Mouse (Mus musculus): ENCODE measurements around the gene Nr4a3. TPM values are rescaled to one million over a fixed set of nuclear protein-coding genes. Genes with fewer than 3 reads are reported as not detected.

Gene Nr4a3
- polyA plus RNA-seq, 1 experiment: 6.5 TPM

DNA sequence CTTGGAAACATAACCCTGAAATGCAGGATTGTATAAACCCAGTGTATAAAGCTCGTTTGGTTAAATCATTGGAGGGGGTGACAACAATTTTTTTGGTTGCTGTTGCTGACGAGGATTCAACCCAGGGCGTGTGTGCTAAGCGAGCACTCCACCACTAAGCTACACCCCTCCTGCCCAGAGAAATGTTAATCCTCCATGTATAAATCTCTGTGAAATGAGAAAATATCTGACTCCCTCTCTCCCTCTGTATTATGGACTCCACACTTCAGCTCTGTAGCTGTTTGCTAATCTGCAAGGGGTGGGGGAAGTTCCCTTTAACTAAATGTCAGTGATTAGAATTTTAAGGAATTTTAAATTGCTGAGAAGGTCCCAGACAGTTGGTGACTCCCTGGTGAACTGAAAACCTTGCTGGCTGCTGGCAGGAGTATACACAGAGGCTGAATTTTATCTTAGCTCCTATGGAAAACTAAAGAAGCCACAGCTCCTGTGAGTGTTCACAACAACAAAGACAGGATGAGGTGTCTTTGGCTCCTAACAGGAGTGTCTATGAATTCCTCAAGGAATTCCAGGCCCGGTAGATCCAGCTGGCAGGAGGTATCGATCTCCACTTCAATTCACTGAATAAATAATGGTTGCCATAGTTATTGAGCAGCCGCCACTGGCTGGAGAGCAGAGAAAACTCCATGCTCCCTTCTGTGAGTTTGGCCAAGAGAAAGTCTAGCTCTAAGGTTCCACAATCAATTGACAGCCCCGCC lies 34.5 kb downstream of the Nr4a3 start:
- peak; percentile 70 for DNase-seq (ENCODE audit: low read depth)
- TF ChIP-seq POLR2A (IDR thresholded peaks at IDR 0.05; ENCODE audit: borderline replicate concordance, extremely low read depth, insufficient read depth, insufficient read length, poor library complexity, severe bottlenecking) (no peak), CTCF (IDR thresholded peaks at IDR 0.05; ENCODE audit: borderline replicate concordance, extremely low read depth, insufficient read depth, insufficient read length) (no peak)

DNA sequence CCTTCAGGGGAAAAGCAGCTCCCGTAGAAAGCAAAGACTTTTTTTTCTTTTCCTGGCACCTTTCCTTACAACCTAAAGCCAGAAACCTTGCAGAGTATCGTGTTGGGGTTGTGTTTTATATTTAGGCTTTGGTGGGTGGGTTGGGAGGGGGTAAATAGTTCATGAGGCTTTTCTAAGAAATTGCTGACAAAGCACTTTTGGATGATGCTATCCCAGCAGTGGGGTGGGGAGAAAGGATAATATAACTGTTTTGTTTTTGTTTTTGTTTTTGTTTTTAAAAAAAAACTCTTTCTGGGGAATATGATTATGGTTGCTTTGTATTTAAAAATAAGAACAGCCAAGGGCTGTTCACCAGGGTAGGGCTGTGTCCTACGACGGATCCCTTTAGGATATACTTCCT lies 38.5 kb downstream of the Nr4a3 start:
- TF ChIP-seq POLR2A (IDR thresholded peaks at IDR 0.05; ENCODE audit: borderline replicate concordance, extremely low read depth, insufficient read depth, insufficient read length, poor library complexity, severe bottlenecking): no peak
- no peak for TF ChIP-seq CTCF (IDR thresholded peaks at IDR 0.05; ENCODE audit: borderline replicate concordance, extremely low read depth, insufficient read depth, insufficient read length)
- DNase-seq (ENCODE audit: low read depth): no peak

DNA sequence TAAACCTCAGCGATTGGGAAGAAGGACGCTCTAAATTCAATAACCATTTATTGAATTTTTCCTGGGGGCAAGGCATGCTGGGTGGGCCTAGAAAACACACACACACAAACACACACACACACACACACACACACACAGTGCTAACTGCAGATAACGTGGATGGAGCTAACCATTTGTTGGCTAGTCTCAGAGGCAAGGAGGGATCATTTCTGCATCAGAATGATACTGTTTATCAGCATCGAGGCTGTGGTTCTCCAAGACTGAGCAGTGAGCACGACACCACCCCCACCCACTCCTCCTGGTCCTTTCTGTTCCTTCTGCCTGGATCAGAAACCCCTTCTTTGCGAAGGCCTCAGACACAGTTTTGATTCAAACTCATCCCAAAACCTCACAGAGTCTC lies 41.7 kb downstream of the Nr4a3 start:
- DNase-seq (ENCODE audit: low read depth): no peak
- TF ChIP-seq CTCF (IDR thresholded peaks at IDR 0.05; ENCODE audit: borderline replicate concordance, extremely low read depth, insufficient read depth, insufficient read length): no peak
- TF ChIP-seq POLR2A (IDR thresholded peaks at IDR 0.05; ENCODE audit: borderline replicate concordance, extremely low read depth, insufficient read depth, insufficient read length, poor library complexity, severe bottlenecking): no peak

DNA sequence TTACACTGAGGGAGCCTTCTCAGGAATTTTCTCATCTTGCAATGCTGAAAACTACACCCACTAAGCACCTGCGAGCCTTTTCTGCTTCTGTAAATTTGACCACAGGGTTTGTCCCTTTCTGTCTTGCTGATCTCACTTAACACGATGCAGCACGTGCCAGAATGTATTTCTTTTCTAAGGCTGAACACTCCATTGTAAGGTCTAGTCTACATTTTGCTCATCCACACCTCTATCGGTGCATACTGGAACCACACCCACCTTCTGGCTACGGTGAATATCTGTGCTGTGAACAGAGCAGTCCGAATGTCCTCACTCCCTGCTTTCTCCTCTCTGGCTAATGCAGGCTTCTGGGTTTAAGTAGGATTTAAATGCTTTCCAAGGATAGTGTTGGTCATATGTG lies 42.5 kb downstream of the Nr4a3 start:
- DNase-seq (ENCODE audit: low read depth): no peak
- TF ChIP-seq POLR2A (IDR thresholded peaks at IDR 0.05; ENCODE audit: borderline replicate concordance, extremely low read depth, insufficient read depth, insufficient read length, poor library complexity, severe bottlenecking): no peak
- no peak for TF ChIP-seq CTCF (IDR thresholded peaks at IDR 0.05; ENCODE audit: borderline replicate concordance, extremely low read depth, insufficient read depth, insufficient read length)

DNA sequence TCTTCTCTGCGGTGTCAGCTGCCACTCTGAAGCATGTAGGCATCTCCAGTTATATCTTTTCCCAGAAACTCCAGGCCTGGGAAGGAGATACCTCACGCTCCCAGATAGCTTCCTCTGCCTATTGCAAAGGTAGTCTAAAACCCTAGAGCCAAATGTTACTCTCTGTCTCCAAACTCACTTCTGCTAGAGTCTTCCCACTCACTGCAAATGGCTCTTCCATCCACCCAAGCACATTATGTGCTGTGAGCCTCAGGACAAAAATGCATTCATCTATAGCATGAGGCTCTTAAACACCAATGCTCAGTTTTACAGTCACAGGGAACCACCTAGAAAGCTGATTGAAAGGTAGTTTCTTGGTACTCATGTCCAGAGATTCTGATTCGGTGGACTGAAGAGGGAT lies 48.3 kb downstream of the Nr4a3 start:
- DNase-seq (ENCODE audit: low read depth): no peak
- TF ChIP-seq POLR2A (IDR thresholded peaks at IDR 0.05; ENCODE audit: borderline replicate concordance, extremely low read depth, insufficient read depth, insufficient read length, poor library complexity, severe bottlenecking) (no peak), CTCF (IDR thresholded peaks at IDR 0.05; ENCODE audit: borderline replicate concordance, extremely low read depth, insufficient read depth, insufficient read length) (no peak)

DNA sequence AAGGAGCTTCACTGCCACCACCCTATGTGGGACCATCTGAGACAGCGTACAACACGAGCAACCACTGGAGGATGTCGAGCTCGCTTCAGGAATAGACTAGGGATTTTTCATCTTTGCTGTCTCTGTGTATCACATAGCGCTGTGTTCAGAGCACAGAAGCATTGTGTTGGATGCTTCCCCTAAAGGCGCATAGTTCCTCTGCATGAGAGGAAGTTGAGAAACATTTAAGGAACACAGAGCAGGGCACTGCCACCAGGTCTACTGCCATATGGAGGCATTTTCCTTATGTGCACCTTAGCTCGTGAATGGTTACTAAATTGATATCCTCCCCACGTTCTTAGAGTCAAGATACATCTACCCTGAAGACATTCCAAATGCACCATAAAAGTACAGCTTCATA lies 55.3 kb downstream of the Nr4a3 start:
- TF ChIP-seq CTCF (IDR thresholded peaks at IDR 0.05; ENCODE audit: borderline replicate concordance, extremely low read depth, insufficient read depth, insufficient read length): no peak
- TF ChIP-seq POLR2A (IDR thresholded peaks at IDR 0.05; ENCODE audit: borderline replicate concordance, extremely low read depth, insufficient read depth, insufficient read length, poor library complexity, severe bottlenecking): no peak
- no peak for DNase-seq (ENCODE audit: low read depth)

DNA sequence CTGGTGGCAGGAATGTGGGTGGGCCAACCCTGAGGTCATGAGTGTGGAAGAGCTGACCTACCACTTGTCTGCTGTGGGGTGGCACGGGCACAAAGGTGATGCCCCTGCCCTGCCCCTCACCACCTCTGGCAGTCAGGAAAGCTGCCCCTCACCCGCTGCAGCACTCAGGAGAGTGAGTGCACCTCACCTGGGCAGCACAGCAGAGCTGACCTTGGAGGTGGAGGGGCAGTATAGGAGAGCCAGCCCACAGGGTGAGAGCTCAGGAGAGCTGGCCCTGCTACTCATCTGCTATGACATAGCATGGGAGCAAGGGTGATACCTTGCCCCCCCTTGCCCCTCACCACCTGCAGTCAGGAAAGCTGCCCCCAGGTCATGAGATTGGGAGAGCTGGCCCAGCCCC lies 57.0 kb downstream of the Nr4a3 start:
- no peak for DNase-seq (ENCODE audit: low read depth)

DNA sequence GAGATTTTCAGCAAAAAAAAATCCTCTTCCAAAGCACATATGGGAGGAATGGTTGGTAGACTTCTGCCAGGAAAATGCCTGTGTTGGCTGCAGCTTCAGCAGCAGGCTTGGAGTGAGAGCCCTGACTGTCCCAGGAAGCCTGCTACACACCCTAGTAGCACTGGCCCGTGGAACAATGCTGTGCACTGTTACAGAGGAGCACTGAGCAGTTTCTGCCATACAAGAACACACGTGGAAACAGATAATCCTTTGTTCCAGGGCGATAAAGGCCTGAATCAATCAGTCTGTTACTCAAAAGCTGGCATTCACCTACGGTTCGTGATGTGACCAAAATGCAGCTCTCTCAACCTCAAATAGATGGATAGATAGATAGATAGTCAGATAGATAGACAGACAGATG lies 60.4 kb downstream of the Nr4a3 start:
- DNase-seq (ENCODE audit: low read depth): no peak
- TF ChIP-seq CTCF (IDR thresholded peaks at IDR 0.05; ENCODE audit: borderline replicate concordance, extremely low read depth, insufficient read depth, insufficient read length) (no peak), POLR2A (IDR thresholded peaks at IDR 0.05; ENCODE audit: borderline replicate concordance, extremely low read depth, insufficient read depth, insufficient read length, poor library complexity, severe bottlenecking) (no peak)

More for the DNA sequence above, 57.0 kb downstream of the Nr4a3 start:
- TF ChIP-seq POLR2A (IDR thresholded peaks at IDR 0.05; ENCODE audit: borderline replicate concordance, extremely low read depth, insufficient read depth, insufficient read length, poor library complexity, severe bottlenecking): no peak

DNA sequence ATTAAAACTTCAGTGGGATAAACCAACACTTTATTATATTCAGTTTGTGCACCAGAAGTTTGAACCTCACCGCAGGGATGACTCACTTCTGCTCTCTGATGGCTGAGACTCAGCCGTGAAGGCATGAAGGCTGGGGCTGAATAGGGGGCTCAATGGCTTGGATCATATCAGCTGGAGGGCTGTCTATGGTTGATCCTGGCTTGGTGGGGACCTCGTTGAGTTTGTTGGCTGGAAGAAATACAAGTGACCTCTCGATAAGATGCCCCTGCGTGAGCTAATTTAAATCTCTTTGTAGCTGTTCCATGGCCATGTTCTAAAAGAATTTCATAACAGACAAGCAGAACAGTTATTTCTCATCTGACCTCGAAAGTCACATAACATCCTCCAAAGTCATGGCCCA lies 62.1 kb downstream of the Nr4a3 start:
- no peak for DNase-seq (ENCODE audit: low read depth)
- TF ChIP-seq POLR2A (IDR thresholded peaks at IDR 0.05; ENCODE audit: borderline replicate concordance, extremely low read depth, insufficient read depth, insufficient read length, poor library complexity, severe bottlenecking) (no peak), CTCF (IDR thresholded peaks at IDR 0.05; ENCODE audit: borderline replicate concordance, extremely low read depth, insufficient read depth, insufficient read length) (no peak)

DNA sequence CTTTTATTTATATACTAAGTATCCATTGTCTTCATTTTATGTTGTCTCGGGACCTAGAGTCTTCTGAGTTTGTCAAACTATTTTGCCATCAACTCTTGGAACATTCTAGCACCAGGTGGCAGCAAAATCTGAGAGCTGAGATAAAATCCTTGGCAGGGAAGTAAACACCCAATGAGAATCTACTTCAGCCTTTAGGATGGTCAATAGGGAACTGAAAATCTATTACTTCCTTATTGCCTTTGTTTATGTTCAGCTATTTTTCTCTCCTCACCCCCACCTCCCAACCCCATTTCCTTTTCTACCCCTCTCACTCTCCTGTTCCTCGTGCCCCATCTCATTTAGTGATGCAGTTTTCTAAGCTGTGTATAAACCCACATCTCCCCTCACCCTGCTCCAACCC lies 63.6 kb downstream of the Nr4a3 start:
- no peak for DNase-seq (ENCODE audit: low read depth)
- TF ChIP-seq CTCF (IDR thresholded peaks at IDR 0.05; ENCODE audit: borderline replicate concordance, extremely low read depth, insufficient read depth, insufficient read length): no peak
- no peak for TF ChIP-seq POLR2A (IDR thresholded peaks at IDR 0.05; ENCODE audit: borderline replicate concordance, extremely low read depth, insufficient read depth, insufficient read length, poor library complexity, severe bottlenecking)

DNA sequence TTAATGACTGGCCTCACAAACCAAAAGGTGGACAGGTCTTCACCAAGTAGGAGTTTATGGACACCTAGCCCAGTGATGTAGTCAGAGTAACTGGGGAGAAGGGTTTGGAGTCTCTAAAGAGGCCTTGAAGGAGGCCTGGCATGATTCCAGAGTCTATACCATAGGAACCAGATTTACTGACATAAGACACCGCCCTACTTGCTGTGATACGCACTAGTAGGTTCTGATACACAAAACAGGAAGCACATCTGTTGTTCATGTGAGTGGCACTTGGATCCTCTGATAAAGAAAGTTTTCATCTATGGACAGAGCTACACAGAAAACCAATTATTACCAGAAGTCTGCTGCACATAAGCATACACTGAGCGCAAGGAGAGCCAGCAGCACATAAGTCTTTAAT lies 65.4 kb downstream of the Nr4a3 start:
- no peak for DNase-seq (ENCODE audit: low read depth)
- TF ChIP-seq CTCF (IDR thresholded peaks at IDR 0.05; ENCODE audit: borderline replicate concordance, extremely low read depth, insufficient read depth, insufficient read length): no peak
- TF ChIP-seq POLR2A (IDR thresholded peaks at IDR 0.05; ENCODE audit: borderline replicate concordance, extremely low read depth, insufficient read depth, insufficient read length, poor library complexity, severe bottlenecking): no peak

DNA sequence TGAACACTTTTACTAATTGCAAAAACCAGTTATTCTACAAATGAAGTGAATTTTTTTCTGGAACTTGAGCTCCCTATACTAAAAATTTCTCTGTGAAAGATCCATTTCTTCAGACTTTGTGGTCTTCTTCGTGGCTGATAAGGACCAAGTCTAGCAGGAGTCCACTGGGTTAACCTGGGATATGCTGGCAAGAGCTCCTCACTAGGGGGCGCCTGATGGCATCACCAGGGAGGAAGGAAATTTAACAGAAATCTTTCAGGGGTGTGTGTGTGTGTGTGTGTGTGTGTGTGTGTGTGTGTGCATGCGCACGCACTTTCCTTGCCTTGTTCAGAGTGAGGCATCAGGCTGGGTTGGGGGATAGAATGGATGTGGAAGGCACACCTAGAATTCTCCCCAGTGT lies 71.2 kb downstream of the Nr4a3 start:
- TF ChIP-seq POLR2A (IDR thresholded peaks at IDR 0.05; ENCODE audit: borderline replicate concordance, extremely low read depth, insufficient read depth, insufficient read length, poor library complexity, severe bottlenecking) (no peak), CTCF (IDR thresholded peaks at IDR 0.05; ENCODE audit: borderline replicate concordance, extremely low read depth, insufficient read depth, insufficient read length) (peak; percentile 29; the same call in 1 of the 2 replicates)
- no peak for DNase-seq (ENCODE audit: low read depth)
